Mouse (Mus musculus) T-helper 2 cell (primary cell): Measurements from ENCODE around the gene Gm33543.

Experiments used
- in situ Hi-C: fragments of 300-600 bp; cut with MboI, MseI; formaldehyde crosslinking; loops from one replicate; pipeline ENCODE4 v1.15.1; 2025; ENCODE audit warnings: high pct_unique_total_duplicates

Gene Gm33543

DNA sequence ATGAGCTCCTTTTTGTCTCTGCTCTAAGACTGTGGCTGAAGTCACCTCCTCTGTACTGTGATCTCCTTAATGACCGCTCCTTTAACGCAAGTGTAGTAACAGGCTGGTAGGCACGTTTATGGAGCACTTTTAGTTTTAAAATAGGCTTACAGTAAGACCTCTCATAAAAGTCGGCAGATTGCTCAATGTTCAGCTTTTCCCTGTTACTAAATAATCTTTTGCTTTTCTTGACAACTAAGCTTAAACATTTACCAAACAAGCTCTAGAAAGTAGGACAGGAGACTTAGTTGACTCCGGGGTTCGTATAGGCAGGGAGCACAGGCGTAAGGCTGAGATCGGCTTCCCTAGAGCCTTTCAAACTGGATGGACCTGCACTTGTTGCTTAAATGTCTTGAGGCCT, 64.1 kb downstream of the Gm33543 start:
- in situ Hi-C loops, result no loop called here

DNA sequence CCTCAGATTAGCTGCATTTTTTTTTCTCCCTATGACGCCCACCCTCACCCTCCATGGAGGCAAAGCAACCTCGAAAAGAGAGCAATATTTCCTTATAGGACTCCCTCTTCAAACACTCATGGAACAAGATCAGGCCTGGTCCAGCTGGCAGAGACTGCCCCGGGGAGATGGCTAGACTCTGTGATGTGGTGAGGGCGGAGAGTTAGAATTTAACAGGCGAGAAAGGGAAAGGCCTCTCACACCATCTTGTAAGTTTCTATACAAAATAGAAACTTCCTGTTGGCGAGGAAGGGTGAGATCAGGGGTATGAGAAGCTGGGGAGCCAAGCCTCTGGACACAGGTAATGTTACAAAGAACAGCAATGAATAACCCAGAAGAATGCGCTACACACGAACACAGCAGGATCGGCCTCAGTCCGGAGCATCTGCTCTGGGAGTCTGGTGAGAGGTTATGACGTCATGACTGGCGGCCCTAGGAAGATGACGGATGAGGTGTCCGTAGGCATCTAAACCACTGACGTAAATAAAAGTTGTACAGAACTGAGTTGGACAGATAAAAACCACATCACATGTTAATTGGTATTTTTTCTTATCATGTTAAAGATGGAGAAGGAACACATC, 64.9 kb downstream of the Gm33543 start:
- in situ Hi-C loops, result no loop called here

DNA sequence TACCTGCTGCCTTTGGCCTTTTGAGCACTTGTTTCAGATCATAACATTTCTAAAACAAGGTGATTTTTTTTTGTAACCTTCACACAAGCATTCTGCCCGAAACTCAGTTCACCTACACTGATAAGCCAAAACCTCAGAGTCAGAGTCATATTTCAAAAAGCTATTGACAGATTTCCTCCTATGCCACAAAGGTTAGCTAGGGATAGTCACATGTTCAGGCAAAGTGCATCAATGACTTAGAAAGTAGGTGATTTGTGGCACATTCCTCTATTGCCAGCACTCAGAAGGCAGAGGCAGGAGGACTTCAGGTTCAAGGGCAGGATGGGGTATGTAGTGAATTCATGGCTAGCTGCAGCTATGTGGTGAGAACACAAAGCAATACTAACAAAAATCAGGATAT, 65.7 kb downstream of the Gm33543 start:
- in situ Hi-C loops, result no loop called here

DNA sequence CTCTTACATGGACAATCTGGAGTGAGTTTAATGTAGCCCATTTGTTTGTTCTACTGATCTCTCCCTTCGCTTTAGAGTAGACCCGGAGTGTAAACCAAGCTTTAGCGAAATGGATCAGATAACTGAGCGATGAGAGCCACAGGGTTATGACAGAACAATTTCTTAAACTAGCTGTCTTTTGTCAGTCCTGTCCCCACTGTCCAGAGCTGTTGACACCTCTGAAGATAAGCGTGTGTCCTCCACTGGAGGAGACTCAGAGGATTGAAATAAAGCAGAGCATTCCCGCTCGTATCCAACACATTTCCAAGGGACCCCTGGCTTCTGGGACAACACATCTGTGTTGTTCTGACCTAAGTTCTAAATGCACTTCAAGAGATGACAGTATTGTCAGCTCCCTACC, 67.9 kb downstream of the Gm33543 start:
- in situ Hi-C loops, result loop anchor here (5.0 kb wide), 1 partner anchor 73 kb away; no protein-coding TSS in a partner anchor

DNA sequence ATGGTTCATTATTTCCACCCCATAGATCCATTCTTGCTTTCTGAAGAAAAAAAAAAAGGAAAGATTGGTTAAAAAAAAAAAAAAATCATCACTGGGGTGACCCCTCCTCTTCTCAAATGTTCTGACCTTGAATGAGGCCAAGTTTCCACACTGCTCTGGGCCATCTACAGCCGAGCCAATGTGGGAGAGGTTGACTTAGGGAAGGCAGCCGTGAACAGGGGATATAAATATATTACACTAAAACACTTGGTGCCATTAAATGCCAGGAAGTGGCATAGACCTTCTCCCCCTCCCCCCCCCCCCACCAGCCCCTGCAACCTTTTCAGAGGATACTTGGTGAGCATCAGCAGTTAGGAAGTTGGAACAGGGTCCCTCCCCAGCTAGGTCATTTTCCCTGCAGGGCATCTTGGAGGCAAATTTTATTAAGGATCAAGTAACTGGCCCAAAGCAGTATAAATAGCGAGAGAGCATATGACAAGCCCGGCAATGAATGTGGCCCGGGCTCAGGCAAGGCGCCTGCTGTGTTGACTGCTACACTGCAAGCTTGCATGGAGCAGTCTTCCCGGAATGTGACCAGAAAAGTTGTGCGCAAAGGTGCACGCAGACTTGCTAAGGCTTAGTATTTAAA, 68.6 kb downstream of the Gm33543 start:
- in situ Hi-C loops, result loop anchor here (5.0 kb wide), 1 partner anchor 72 kb away; no protein-coding TSS in a partner anchor
